Mouse (Mus musculus) midbrain, embryonic 13.5 days (tissue): ENCODE results near the gene Zbbx. TPM values are rescaled to one million over a fixed set of nuclear protein-coding genes. Genes with fewer than 3 reads are reported as not detected.

ENCODE experiments used
- ATAC-seq: fragments of 200-750 bp; cut with Nextera tagmentation; 2 replicates; pipeline ENCODE4 v1.8.0; 2017; ENCODE audit warnings: mild to moderate bottlenecking, moderate TSS enrichment, moderate library complexity
- H3K27ac ChIP-seq: fragments of 300-500 bp; sonication (generic); 2 replicates; pipeline ENCODE4 v1.5.1; 2015; ENCODE audit warnings: inconsistent platforms, mild to moderate bottlenecking, moderate library complexity
- H3K27me3 ChIP-seq: fragments of 300-500 bp; sonication (generic); 2 replicates; pipeline ENCODE4 v1.6.1; 2015; ENCODE audit warnings: mild to moderate bottlenecking, inconsistent platforms
- H3K36me3 ChIP-seq: fragments of 300-500 bp; sonication (generic); 2 replicates; pipeline ENCODE4 v1.6.1; 2015; ENCODE audit warnings: mild to moderate bottlenecking, inconsistent platforms
- H3K4me1 ChIP-seq: fragments of 300-500 bp; sonication (generic); replicated peaks from 2 replicates; pipeline ENCODE4 v1.6.1; 2015; ENCODE audit warnings: inconsistent platforms
- H3K4me2 ChIP-seq: fragments of 300-500 bp; sonication (generic); replicated peaks from 2 replicates; pipeline ENCODE4 v1.6.1; 2015; ENCODE audit warnings: moderate library complexity, mild to moderate bottlenecking, inconsistent platforms
- H3K4me3 ChIP-seq: fragments of 300-500 bp; sonication (generic); replicated peaks from 2 replicates; pipeline ENCODE4 v1.5.1; 2015; ENCODE audit warnings: mild to moderate bottlenecking, inconsistent platforms
- H3K9ac ChIP-seq: fragments of 300-500 bp; sonication (generic); replicated peaks from 2 replicates; pipeline ENCODE4 v1.6.1; 2015; ENCODE audit warnings: mild to moderate bottlenecking, inconsistent platforms
- H3K9me3 ChIP-seq: fragments of 300-500 bp; sonication (generic); 2 replicates; pipeline ENCODE4 v1.6.1; 2016; ENCODE audit warnings: mild to moderate bottlenecking, inconsistent platforms
- WGBS: fragments of 180-500 bp; shearing (Covaris S2); methylation state at CpG from one replicate; pipeline ENCODE4 v1.1.7; 2015; 5-methylcytosine and 5-hydroxymethylcytosine counted together
- polyA plus RNA-seq: library from polyadenylated mRNA; unstranded; fragments of >200 nt; fragmentation: Nextera tagmentation; extraction: Ambion mirVana; gene quantifications from 2 replicates; pipeline ENCODE4 v1.2.1, GENCODE M21; 2015

The Zbbx gene
- polyA plus RNA-seq: 0.39 and 0.78 TPM in 2 replicates

- ATAC-seq: peak; percentile 99
- Histone ChIP-seq H3K4me1 (peaks cover 8% of the 10 kb centered on the region), H3K9me3 (no peaks in the 10 kb centered on the region), H3K9ac (peak within 1 kb of the TSS; percentile 51), H3K27me3 (no peaks in the 10 kb centered on the region), H3K4me3 (peak within 1 kb of the TSS; percentile 45), H3K4me2 (peak within 1 kb of the TSS; percentile 72), H3K27ac (no peak within 1 kb of the TSS), H3K36me3 (no peaks in the 10 kb centered on the region)
- 15% methylated on average over 20 of the region's 20 CpGs for WGBS
These were observed at the start of gene Zbbx for GRCm38 (mm10) chr3:75164838-75165496. Zbbx (minus strand) TSS chr3:75165034.

- peak; percentile 72 for ATAC-seq
- no peaks in the 10 kb centered on the region for H3K36me3 ChIP-seq
- no peaks in the 10 kb centered on the region for H3K9me3 ChIP-seq
- no peaks in the 10 kb centered on the region for H3K4me1 ChIP-seq
- no peak overlapping the region for H3K9ac ChIP-seq
- H3K4me2 ChIP-seq: no peak overlapping the region
- WGBS: 38% methylated on average over 12 of the region's 12 CpGs
- no peaks in the 10 kb centered on the region for H3K27me3 ChIP-seq
- H3K27ac ChIP-seq: no peak overlapping the region
- no peak overlapping the region for H3K4me3 ChIP-seq
These were observed 38.1 kb upstream of the Zbbx start for GRCm38 (mm10) chr3:75202808-75203503.

- Histone ChIP-seq H3K4me1 (no peaks in the 10 kb centered on the region), H3K9me3 (no peaks in the 10 kb centered on the region), H3K4me2 (no peak overlapping the region), H3K9ac (no peak overlapping the region), H3K4me3 (no peak overlapping the region), H3K27ac (no peak overlapping the region), H3K36me3 (no peaks in the 10 kb centered on the region), H3K27me3 (no peaks in the 10 kb centered on the region)
- WGBS: 81% methylated on average over 1 of the region's 1 CpGs
- no peak for ATAC-seq
These were observed 17.8 kb upstream of the Zbbx start for GRCm38 (mm10) chr3:75182606-75183005.

DNA sequence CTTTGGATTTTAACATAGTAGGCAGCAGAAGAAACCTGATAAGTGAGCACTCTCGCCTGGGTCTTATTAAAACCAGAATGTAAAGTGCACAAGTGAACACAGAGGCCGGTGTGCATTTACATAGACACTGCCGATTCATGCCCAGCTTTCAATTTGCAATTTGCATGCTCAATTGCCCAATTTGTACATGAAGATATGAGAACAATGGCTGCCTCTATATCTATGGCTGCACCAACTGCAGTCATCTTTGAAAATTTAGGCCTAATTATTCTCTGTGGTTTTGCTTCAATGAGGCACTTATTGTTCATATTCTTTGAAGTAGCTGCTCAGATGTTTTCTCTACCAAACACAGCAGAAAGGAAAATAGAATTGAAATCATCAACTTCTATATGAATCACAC lies 23.0 kb downstream of the Zbbx start:
- 43% methylated on average over 3 of the region's 3 CpGs for WGBS
- 0 out of 2 replicates have a peak, but pooled peaks have one; percentile 40 for ATAC-seq

DNA sequence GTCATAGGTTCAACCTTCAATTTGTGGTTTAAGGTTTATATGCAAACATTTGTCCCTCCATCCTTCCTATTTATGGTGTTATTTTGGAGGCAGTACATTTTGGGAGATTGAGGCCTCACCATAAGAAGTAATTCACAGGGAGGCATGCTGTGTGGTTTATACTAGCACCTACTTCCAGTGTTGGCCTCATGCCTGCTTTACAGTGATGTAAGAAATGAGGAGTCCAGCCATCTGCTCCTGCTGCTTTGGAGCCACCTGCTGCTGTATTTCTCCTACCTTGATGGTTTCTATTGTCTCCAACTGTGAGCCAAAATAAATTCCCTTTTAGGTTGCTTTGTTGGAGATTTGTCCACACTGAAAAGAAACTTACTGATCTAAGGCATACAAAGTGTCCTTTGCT lies 60.0 kb downstream of the Zbbx start:
- H3K27ac ChIP-seq: no peak overlapping the region
- no peak overlapping the region for H3K4me3 ChIP-seq
- no peak overlapping the region for H3K9ac ChIP-seq
- no peak overlapping the region for H3K4me2 ChIP-seq
- H3K9me3 ChIP-seq: no peaks in the 10 kb centered on the region
- H3K27me3 ChIP-seq: no peaks in the 10 kb centered on the region
- ATAC-seq: no peak
- H3K36me3 ChIP-seq: no peaks in the 10 kb centered on the region
- H3K4me1 ChIP-seq: no peaks in the 10 kb centered on the region

More for the DNA sequence above, 23.0 kb downstream of the Zbbx start:
- no peak overlapping the region for H3K9ac ChIP-seq
- no peaks in the 10 kb centered on the region for H3K9me3 ChIP-seq
- H3K27ac ChIP-seq: no peak overlapping the region
- no peak overlapping the region for H3K4me2 ChIP-seq
- H3K4me3 ChIP-seq: no peak overlapping the region
- H3K36me3 ChIP-seq: no peaks in the 10 kb centered on the region
- no peaks in the 10 kb centered on the region for H3K4me1 ChIP-seq
- H3K27me3 ChIP-seq: no peaks in the 10 kb centered on the region

DNA sequence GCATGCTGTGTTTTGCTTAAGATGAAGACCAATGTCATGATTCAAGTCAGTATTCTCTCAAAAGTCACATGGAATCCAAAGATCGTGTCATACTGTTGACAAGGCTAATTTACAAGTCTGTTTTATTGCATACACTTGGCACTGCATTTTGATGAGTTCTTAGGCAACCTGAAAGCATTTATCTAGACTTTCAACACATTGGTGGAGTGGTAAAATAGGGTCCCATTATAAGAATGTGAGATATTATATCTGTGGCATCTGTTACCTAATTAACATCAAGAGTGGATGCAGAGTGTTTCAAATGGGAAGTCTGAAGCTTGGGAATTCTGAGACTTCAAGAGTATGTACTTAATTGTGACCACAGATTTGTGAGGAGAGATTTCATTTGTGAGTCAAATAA lies 79.1 kb downstream of the Zbbx start:
- Histone ChIP-seq H3K4me1 (no peaks in the 10 kb centered on the region), H3K4me2 (no peak overlapping the region), H3K36me3 (no peaks in the 10 kb centered on the region), H3K9me3 (no peaks in the 10 kb centered on the region), H3K27ac (no peak overlapping the region), H3K4me3 (no peak overlapping the region), H3K27me3 (no peaks in the 10 kb centered on the region), H3K9ac (no peak overlapping the region)
- 79% methylated on average over 1 of the region's 1 CpGs for WGBS
- ATAC-seq: no peak

DNA sequence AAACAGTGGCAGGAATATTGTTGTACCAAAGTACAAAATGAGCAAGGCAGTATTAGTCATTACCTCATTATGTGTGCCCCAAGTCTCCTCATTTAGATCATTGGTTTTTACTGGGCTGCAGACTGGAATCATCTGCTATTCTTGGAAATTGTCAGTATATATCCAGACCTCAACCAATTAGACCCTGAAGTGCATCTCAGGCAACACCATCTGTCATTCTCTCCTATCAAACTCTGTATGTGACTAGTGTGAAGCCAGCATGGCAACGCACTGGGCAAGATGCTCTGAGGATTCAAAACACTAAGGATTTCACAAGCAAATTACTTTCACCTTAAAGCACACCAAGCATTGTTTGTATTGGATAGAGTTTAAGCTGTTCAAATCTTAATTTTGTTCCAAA lies 85.9 kb downstream of the Zbbx start:
- no peaks in the 10 kb centered on the region for H3K4me1 ChIP-seq
- no peak overlapping the region for H3K9ac ChIP-seq
- H3K36me3 ChIP-seq: no peaks in the 10 kb centered on the region
- no peak overlapping the region for H3K27ac ChIP-seq
- no peaks in the 10 kb centered on the region for H3K9me3 ChIP-seq
- ATAC-seq: no peak
- WGBS: 88% methylated on average over 1 of the region's 1 CpGs
- H3K4me2 ChIP-seq: no peak overlapping the region
- H3K4me3 ChIP-seq: no peak overlapping the region
- no peaks in the 10 kb centered on the region for H3K27me3 ChIP-seq

DNA sequence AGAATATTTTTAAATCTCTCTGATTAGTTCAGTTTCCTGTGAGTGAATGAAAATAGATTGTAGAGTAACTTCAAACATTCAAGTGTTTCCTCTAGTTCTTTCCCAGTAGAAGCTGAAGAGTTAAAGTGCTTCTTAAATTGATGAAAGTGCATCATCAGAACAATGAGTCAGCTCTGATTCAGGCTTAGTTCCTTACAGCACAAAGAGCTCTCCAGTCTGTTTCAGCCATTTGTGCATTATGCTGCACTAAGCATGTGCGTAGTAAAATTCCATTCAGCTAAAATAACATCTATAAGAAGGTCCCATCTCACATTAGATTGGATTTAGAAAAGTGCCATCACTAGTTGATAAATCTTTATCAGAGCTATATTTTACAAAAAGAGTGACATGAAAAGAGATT lies 155.1 kb downstream of the Zbbx start:
- Histone ChIP-seq H3K4me1 (no peaks in the 10 kb centered on the region), H3K36me3 (no peaks in the 10 kb centered on the region), H3K4me3 (no peak overlapping the region), H3K9me3 (no peaks in the 10 kb centered on the region), H3K4me2 (no peak overlapping the region), H3K27me3 (no peaks in the 10 kb centered on the region), H3K27ac (no peak overlapping the region), H3K9ac (no peak overlapping the region)
- WGBS: 80% methylated on average over 1 of the region's 1 CpGs
- ATAC-seq: no peak

Other genes starting within 250 kb of the Zbbx start
- not detected in 2 replicates for gene Serpini2, start 105.0 kb upstream of the Zbbx start, polyA plus RNA-seq